Mouse (Mus musculus) CH12.LX (cell line): ENCODE results near the gene Dnase1l1.

Source experiments
- CTCF ChIP-seq, 2 experiments: IDR thresholded peaks in 1 of 2; conservative IDR thresholded peaks in 1 of 2; 2 replicates each; pipeline ENCODE4 v1.5.1; 2011 to 2012; ENCODE audit warnings: low read depth in 2 of 2, low read length in 2 of 2, improper control_type of control experiment in 1 of 2, inconsistent platforms in 1 of 2, mild to moderate bottlenecking in 1 of 2, moderate library complexity in 1 of 2
- MAX ChIP-seq: IDR thresholded peaks from 2 replicates; pipeline ENCODE4 v1.6.1; 2011; ENCODE audit warnings: low read length, improper control_type of control experiment
- POLR2A ChIP-seq: IDR thresholded peaks from 2 replicates; pipeline ENCODE4 v1.6.1; 2011; ENCODE audit warnings: low read depth, mild to moderate bottlenecking, improper control_type of control experiment, low read length

DNA sequence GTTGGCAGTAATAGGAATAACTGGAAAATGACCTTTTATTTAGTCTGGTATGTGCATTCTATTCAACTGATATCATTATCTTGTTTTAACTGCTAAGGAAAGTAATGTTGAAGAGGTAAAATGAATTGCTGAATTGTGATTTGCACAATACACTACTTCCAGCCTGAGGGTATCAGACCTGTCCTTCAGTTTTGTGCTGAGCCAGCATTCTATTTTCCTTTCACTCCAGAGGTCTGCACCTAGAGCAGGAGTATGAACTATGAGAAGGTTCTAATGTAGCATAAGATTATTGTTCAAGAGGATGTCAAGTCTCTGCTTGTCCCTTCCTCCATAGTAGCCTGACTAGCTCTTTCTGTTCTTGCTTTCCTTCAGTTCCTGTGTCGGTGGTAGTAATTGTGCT lies 16.2 kb upstream of the Dnase1l1 start:
- TF ChIP-seq MAX (no peak), CTCF (conservative IDR thresholded peaks at IDR 0.05 in 1 of 2, IDR thresholded peaks at IDR 0.05 in 1 of 2; ENCODE audit: low read depth in 2 of 2, low read length in 2 of 2) (no peak), POLR2A (no peak)
